Mouse (Mus musculus): ENCODE results near the gene Rcc1l.

- TF ChIP-seq POLR2A (IDR thresholded peaks at IDR 0.05; ENCODE audit: insufficient read depth, low read length) (no peak), EP300 (IDR thresholded peaks at IDR 0.05; ENCODE audit: insufficient read depth, low read depth, low read length) (no peak), CTCF (IDR thresholded peaks at IDR 0.05; ENCODE audit: low read depth, low read length) (no peak)
Observed at GRCm38 (mm10) chr5:134142381-134142780, 34.2 kb downstream of the Rcc1l start.

Data from ES-Bruce4 (cell line).